Mouse (Mus musculus): ENCODE data around the gene Tmem177.

Gene Tmem177

GRCm38 (mm10) chr1:119912953-119913814 lies at the start of gene Tmem177:
Gene Tmem177 (minus strand): TSS chr1:119913208.
- peak; percentile 96 for DNase-seq (ENCODE audit: low read depth, low spot score)

DNA sequence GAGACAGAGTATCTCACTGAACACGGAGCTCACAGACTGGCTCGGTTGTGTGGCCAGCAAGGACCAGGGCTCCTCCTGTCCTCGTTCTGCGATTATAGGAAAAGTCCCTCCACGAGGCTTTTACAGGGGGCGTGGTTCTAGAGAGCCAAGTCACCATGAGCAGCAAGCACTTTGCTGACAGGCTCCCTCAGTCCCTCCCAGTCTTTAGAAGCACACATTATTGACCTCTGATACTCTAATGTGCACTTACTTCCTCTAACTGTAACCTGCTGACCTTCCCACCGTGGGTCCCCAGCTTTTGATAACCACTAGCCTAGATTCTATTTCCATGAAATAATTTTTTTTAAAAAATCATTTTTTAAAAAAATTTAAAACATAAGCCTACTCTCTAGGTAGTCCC lies 46.9 kb upstream of the Tmem177 start:
- DNase-seq (ENCODE audit: low read depth, low spot score) = no peak

DNA sequence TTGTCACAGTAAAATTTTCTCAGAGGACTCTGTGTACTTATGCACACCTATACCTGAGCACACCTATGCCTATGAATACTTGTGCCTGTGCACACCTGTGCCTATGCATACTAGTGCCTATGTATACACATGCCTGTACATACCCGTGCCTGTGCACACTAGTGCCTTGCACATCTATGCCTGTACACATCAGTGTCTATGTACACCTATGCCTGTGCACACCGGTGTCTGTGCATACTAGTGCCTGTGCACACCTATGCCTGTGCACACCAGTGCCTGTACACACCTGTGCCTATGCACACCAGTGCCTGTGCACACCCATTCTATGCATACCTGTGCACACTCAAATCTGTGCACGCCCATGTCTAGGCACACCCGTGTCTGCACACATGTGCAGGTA lies 46.5 kb upstream of the Tmem177 start:
- DNase-seq (ENCODE audit: low read depth, low spot score) = no peak

- no peak for DNase-seq (ENCODE audit: low read depth, low spot score)
Measured at GRCm38 (mm10) chr1:119957716-119958222, 44.8 kb upstream of the Tmem177 start.

DNA sequence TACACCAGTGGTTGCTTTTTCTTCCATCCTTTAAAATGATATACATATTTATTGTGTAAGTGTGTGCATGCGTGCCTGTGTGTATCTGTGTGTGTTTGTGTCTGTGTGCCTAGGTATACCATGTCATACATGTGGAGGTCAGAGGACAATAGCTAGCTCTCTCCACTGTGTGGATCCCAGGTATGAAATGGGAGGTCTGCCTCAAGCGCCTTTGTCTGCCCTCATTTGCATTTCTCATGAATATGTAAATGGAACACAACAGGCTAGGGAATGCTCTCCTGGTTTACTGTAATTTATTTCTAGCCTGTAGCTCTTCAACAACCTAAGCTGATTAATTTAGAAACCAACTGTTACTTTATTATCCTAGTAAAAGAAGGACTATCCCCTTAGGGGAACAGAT lies 41.7 kb upstream of the Tmem177 start:
- DNase-seq (ENCODE audit: low read depth, low spot score) = peak; percentile 39

DNA sequence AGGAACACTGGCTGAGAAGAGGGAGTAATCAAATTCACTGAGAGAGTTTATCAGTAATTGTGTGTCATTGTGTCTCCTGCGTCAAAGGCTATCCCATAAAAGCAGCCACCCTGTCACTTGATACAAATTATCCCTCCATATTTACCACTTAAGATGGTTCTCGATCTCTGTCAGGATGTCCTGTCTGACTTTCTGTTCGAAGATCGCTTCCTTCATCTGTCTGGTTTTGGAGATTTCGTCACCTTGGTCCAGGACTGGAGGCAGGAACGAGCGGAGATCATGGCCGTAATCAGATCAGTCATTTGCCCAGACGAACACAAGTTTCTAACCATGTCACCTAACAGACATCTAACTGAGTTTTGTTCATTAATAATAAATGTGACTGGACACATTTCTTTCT lies 40.4 kb upstream of the Tmem177 start:
- DNase-seq (ENCODE audit: low read depth, low spot score) = no peak

DNA sequence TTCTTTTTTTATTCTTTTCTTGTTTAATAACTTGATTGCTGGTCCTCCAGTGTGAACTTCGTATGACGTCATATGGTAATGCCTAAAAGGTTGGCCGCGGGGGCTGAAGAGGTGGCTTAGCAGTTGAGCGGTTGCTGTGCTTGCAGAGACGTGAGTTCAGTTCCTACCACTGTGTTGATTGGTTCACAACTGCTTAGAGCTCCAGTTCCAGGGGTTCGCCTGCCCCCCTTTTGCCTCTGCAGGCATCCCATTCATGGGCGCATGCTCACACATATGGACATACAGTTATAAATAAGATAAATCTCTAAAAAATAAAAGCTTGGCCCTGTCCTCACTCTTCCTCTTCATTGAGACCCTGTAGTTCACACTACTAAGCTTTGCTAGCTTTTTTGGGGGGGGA lies 37.1 kb upstream of the Tmem177 start:
- DNase-seq (ENCODE audit: low read depth, low spot score) = no peak

DNA sequence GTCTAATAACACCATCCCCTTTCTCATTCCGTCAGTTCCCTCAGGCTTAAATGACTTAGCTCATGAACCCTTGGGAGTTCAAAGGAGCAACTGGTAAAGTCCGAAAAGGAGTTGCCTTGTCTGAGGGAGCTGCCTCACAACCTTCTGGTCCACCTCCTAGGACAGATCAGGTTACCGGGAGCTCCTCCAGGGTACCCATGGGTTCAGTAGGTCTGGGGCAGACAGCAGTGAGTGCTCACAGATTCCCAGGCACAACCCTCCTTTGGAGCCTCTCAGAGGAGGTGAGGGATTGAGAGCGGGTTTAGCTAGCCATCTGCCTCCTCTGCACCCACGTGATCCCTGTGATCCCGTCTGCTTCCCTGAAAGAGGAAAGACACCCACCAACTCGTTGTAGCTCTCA lies 23.9 kb upstream of the Tmem177 start:
- DNase-seq (ENCODE audit: low read depth, low spot score) = no peak

GRCm38 (mm10) chr1:119931421-119932150 lies 18.6 kb upstream of the Tmem177 start:
- DNase-seq (ENCODE audit: low read depth, low spot score) = no peak

GRCm38 (mm10) chr1:119929715-119930114 lies 16.7 kb upstream of the Tmem177 start:
- peak; percentile 42 for DNase-seq (ENCODE audit: low read depth, low spot score)

DNA sequence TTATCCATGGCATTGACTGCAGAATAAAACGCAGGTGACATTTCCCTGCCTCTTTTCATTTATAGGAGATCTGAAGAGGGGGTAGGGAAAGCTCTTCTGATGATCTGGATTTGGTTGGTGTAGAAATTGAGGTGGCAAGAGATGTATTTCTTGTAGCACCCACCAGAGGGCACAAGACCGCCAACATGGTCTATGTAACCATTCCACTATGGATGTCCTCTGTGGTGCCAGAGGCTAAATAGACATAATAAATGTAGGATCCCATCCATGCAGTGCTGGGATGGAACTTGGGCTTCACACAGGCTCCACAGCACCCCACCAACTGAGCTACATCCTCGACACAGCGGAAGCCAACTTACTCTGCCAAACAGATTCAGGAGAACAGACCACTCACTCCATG lies 6.3 kb upstream of the Tmem177 start:
- DNase-seq (ENCODE audit: low read depth, low spot score) = peak; percentile 63

GRCm38 (mm10) chr1:119916823-119917371 lies 3.9 kb upstream of the Tmem177 start:
- DNase-seq (ENCODE audit: low read depth, low spot score) = no peak

DNA sequence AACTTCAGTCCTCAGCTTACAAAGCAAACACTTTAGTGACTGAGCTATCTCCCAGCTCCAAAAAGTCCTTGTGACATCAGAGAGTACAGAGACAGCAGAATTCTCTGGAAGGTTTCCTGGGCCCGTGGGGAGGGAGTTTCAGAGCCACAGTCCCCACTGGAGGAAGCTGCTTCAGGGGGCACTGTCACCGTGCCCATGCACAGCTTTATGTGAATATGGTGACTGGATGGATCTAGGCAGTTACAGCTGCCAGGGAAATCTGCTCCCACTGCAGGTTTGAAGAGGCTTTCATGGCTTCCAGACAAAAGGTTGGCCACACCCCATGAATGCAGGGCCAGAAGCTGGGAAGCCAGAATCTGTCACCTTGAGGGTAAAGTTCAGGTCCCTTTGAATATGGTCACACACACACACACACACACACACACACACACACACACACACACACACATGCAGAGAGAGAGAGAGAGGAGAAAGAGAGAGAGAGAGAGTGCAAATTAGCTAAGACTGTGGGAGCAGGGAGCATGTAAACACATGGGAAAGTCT lies 5.7 kb downstream of the Tmem177 start:
- DNase-seq (ENCODE audit: low read depth, low spot score) = peak; percentile 17

GRCm38 (mm10) chr1:119903231-119903620 lies 9.8 kb downstream of the Tmem177 start:
- DNase-seq (ENCODE audit: low read depth, low spot score) = no peak

GRCm38 (mm10) chr1:119902551-119903230 lies 10.3 kb downstream of the Tmem177 start:
- no peak for DNase-seq (ENCODE audit: low read depth, low spot score)

DNA sequence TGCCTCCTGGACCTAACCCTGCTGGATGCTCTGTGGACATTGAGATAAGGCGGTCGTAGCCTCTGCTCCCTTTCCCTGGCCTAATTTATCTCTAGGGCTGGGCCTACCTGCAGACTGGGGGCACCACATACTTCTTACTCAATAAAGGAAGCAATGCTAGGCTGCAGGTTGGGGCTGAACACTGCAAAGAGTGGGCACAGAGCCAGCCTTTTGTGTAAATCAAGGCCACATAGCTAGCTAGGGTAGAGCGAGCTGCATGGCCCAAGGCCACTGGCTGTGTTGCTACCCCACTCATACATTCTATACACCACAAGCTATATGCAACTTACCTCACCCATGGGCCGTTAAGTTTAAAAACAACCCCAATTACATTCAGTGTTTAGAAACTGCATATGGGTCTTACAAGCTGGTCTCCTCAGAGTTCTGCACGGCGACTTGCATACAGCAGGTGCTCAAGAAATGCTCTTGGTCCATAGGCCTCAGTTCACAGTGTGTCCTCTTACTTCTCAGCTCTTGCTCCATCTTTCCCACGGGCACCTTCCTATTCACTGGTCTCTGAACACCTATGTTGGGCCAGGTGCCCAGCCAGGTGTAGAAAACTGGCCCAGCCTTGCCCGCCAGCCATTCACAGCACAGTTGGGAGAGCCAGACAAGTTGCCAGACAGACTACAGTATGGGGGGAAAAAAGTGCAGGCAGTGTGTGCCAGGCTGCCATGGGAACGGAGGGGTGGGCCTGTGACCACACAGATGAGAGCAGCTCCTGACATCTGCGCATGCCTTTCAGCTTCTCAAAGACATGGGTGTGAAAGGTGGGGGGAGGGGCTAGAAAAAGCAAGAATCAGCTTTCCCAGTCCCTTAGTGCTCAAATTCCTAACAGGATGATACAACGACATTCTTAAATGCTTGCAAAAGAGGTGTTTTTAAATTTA lies 13.5 kb downstream of the Tmem177 start:
- DNase-seq (ENCODE audit: low read depth, low spot score) = peak; percentile 67

DNA sequence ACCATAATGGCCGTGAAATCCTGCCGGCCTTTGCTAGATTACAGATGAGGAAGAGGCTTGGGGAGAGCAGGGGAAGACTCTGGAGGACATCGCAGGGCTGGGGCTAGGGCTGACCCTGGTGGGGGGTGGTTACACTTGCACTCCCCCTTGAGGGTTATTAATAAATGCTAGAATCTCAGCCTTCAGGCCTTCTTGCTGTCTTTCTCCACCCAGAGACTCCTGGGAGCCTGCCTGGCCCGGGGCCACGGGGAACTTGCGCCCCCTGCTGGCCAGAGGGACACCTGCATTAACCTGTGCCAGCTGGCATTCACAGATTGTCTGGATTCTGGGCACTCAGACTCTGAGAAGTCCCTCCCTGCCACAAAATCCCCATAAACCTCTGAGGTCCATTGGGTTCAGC lies 18.1 kb downstream of the Tmem177 start:
- peak; percentile 68 for DNase-seq (ENCODE audit: low read depth, low spot score)

DNA sequence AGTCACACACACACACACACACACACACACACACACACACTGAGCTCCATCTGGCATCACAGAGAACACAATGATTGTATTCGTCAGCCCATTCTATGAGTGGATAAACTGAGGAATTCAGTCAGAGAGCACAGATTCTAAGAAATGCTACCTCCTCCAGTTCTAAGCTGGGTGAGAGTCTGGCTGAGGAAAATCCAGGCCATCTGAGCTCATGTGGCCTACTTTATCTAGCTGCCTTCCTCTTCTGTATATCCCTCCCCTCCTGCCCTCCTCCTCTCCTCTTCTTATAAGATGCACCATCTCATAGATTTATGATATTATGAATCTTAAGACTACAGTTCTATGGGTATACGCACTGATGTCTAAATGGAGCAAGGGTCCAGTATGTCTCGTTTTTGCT lies 19.4 kb downstream of the Tmem177 start:
- DNase-seq (ENCODE audit: low read depth, low spot score) = no peak

DNA sequence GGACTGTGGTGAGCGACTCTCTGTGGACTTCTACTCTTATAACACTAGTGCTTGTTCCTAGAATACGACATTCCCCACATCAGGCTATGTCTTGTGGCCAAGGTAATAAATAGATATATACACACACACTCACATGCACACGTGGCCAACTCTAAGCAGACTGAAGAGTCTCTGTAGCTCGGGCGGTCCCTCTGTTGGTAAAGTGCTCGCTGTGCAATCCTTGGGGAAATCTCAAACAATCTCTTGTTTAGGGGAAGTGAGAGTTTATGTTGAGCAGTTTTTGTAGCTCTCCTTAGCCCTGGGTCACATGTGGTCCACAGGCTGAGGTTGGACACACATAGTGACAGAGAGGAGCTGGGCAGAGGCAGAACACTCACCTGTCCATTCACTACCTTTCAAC lies 20.1 kb downstream of the Tmem177 start:
- DNase-seq (ENCODE audit: low read depth, low spot score) = no peak

GRCm38 (mm10) chr1:119891865-119892264 lies 21.1 kb downstream of the Tmem177 start:
- no peak for DNase-seq (ENCODE audit: low read depth, low spot score)

Measured in R1 (cell line).